Mouse (Mus musculus): Measurements from ENCODE around the gene Msh5.

DNA sequence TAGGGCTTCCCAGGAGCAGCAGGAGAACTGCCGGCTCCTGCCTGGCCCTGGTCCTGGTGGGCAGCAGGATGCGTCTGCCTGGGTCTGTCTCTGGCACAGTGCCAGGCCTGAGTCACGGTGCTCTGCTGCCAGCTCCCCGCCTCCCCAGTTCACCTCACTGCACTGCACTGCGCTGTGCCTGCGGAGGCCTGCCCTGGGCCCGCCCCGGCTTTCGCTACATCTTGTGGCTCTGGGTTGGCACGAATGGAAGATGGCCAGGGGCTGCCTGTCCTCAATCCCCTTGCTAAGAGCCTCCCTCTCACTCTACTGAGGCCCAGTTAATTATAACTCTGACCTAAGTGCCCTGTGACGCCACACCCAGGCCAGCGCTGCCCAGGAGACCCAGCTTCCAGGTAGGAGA, 30.2 kb downstream of the Msh5 start, which contains the start of gene Vwa7:
- TF ChIP-seq TAL1 (IDR thresholded peaks at IDR 0.05; ENCODE audit: low read length) (no peak), GATA1 (IDR thresholded peaks at IDR 0.05; ENCODE audit: low read length) (no peak)

Measured in erythroblast, embryonic 14.5 days (primary cell).